Mouse (Mus musculus): ENCODE data around the gene 9230110F15Rik. TPM values are rescaled to one million over a fixed set of nuclear protein-coding genes. Genes with fewer than 3 reads are reported as not detected.
"Not testable (repeated sequence)": the region's sequence is repeated elsewhere in the genome, so short reads cannot be mapped to it uniquely, and the experiment has no call there.

Gene 9230110F15Rik
- total RNA-seq (2014; rRNA removed) (not detected in 2 replicates), polyA plus RNA-seq (2015; fragmentation: Nextera tagmentation; extraction: Ambion mirVana) (not detected in 2 replicates)

DNA sequence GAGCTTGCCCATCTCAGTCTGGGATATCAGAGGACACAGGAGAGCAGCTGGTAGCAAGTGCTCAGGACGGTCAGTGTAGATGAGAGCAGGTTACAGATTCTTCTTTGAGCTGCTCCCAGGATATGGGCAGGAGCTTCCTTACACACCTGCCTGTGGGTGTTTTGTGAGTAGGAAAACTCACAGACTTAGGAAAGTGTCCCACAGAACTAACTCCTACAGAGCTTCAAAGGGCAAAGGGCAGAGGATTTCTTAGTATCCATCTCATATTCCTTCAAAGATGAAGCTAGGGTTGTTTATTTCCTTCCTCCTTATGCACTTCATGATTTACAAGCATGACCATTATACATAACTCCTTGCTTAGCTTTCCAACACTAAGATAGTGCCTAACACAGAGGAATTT, at the start of gene 9230110F15Rik:
Gene 9230110F15Rik, minus strand, starts transcription at position 101 of the 400 bp plus-strand sequence.
- Histone ChIP-seq H3K4me2 (ENCODE audit: low read depth) (no peak within 1 kb of the TSS), H3K9me3 (ENCODE audit: low read length) (no peaks in the 10 kb centered on the region), H3K4me3 (ENCODE audit: low read depth, low read length) (no peak within 1 kb of the TSS), H3K36me3 (ENCODE audit: insufficient read depth) (no peaks in the 10 kb centered on the region), H3K4me1 (ENCODE audit: insufficient read depth) (no peaks in the 10 kb centered on the region), H3K9ac (no peak within 1 kb of the TSS), H3K27me3 (ENCODE audit: insufficient read depth, low read length) (no peaks in the 10 kb centered on the region), H3K27ac (ENCODE audit: low read depth, low read length) (no peak within 1 kb of the TSS)
- WGBS: 79% methylated on average over 1 of the region's 1 CpGs
- DNase-seq (no peak), ATAC-seq (no peak)
- TF ChIP-seq CTCF (IDR thresholded peaks at IDR 0.05; ENCODE audit: low read depth): no peak

DNA sequence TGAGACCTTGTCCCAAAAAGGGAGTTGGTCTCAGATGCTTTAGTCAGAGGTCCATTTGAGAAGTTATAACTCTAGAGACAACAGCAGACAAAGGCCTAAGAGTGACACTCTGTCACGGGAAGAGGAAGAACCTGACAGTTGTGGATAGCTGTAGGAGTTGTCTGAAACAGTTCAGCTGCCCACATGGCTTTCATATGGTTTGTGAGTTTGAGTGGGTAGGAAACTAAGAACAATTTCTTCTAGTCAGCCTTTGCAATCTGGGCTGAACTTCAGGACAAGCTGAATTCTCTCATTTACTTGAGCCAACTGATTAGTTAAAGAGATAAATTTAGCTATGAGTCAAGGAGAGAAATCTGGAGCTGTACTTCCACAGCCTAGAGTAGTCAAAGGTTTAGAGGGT, 49.2 kb upstream of the 9230110F15Rik start:
- not testable (repeated sequence) for H3K36me3 ChIP-seq (ENCODE audit: insufficient read depth); DNase-seq; H3K27ac ChIP-seq (ENCODE audit: low read depth, low read length); ATAC-seq; H3K4me3 ChIP-seq (ENCODE audit: low read depth, low read length); H3K9ac ChIP-seq; H3K4me2 ChIP-seq (ENCODE audit: low read depth); H3K4me1 ChIP-seq (ENCODE audit: insufficient read depth); H3K9me3 ChIP-seq (ENCODE audit: low read length); H3K27me3 ChIP-seq (ENCODE audit: insufficient read depth, low read length)
- WGBS: 60% methylated on average over 1 of the region's 1 CpGs

DNA sequence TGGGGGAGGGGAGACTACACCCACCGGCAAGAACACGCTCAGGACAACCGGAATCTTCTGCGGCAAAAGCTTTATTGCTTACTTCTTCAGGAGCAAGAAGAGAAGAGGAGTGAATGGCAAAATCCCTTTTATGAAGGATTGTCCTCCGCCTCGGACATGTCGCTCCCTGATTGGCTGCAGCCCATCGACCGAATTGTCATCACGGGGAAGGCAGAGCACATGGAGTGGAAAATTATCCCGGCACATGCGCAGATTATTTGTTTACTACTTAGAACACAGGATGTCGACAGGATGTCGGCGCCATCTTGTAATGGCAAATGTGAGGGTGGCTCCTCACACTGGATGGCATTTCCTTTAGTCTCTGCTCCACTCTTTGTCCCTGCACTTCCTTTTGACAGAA, 26.1 kb downstream of the 9230110F15Rik start:
- not testable (repeated sequence) for H3K4me3 ChIP-seq (ENCODE audit: low read depth, low read length); H3K4me1 ChIP-seq (ENCODE audit: insufficient read depth); DNase-seq; H3K27me3 ChIP-seq (ENCODE audit: insufficient read depth, low read length); H3K9me3 ChIP-seq (ENCODE audit: low read length); ATAC-seq; H3K4me2 ChIP-seq (ENCODE audit: low read depth); H3K9ac ChIP-seq; H3K27ac ChIP-seq (ENCODE audit: low read depth, low read length); H3K36me3 ChIP-seq (ENCODE audit: insufficient read depth)
- WGBS: 95% methylated on average over 15 of the region's 15 CpGs

DNA sequence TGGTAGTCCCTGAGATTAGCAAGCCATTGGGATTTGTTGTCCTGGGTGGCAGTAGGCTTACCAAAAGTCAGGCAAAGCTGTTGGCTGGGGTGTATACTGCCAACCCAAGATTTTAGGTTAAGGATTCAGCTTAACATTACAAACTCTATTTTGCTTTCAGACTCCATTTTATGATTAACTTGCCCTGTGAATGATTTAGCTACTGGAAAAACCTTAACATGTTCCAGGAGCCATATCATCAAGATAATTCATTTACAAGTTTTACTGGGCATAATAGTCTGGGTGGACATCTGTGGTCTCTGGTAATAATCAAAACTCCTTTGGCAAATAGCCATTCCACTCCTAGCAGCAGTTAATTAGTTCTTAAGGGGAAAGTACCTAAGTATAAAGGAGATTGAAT, 45.8 kb downstream of the 9230110F15Rik start:
- TF ChIP-seq CTCF (IDR thresholded peaks at IDR 0.05; ENCODE audit: low read depth): no peak
- Histone ChIP-seq H3K9ac (no peak overlapping the region), H3K36me3 (ENCODE audit: insufficient read depth) (no peaks in the 10 kb centered on the region), H3K9me3 (ENCODE audit: low read length) (peaks cover 15% of the 10 kb centered on the region; the same call in 1 of the 2 replicates), H3K27ac (ENCODE audit: low read depth, low read length) (no peak overlapping the region), H3K4me3 (ENCODE audit: low read depth, low read length) (no peak overlapping the region), H3K27me3 (ENCODE audit: insufficient read depth, low read length) (no peaks in the 10 kb centered on the region), H3K4me2 (ENCODE audit: low read depth) (no peak overlapping the region), H3K4me1 (ENCODE audit: insufficient read depth) (no peaks in the 10 kb centered on the region)
- DNase-seq (no peak), ATAC-seq (no peak)

DNA sequence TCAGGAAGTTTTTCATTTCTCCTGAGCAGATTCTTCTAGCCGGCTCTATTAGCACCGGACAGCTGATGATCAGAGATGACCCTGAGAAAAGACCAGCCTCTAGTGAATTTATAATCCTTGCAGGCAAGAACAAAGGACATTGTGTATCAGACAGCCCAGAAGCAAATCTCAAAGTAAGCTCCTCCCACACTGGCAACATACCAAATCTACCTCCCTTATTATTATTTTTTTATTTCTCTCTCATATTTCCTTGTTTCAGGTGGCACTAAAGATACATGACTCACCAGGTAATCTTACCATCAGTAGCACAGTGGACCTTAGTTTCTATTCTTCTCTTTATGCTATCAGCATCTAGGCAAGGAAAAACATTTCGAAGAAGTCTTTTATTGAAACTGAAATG, 53.9 kb downstream of the 9230110F15Rik start, which contains the start of the genes Gm27235 and D730048I06Rik:
Gene Gm27235, minus strand, starts transcription at position 101 of the 400 bp plus-strand sequence.
Gene D730048I06Rik, minus strand, starts transcription at position 112 of the 400 bp plus-strand sequence.
- Histone ChIP-seq H3K27ac (ENCODE audit: low read depth, low read length) (no peak within 1 kb of the TSS), H3K4me1 (ENCODE audit: insufficient read depth) (no peaks in the 10 kb centered on the region), H3K27me3 (ENCODE audit: insufficient read depth, low read length) (no peaks in the 10 kb centered on the region), H3K4me3 (ENCODE audit: low read depth, low read length) (no peak within 1 kb of the TSS), H3K4me2 (ENCODE audit: low read depth) (no peak within 1 kb of the TSS), H3K9me3 (ENCODE audit: low read length) (no peaks in the 10 kb centered on the region; the same call in 1 of the 2 replicates), H3K9ac (no peak within 1 kb of the TSS), H3K36me3 (ENCODE audit: insufficient read depth) (no peaks in the 10 kb centered on the region)
- WGBS: 92% methylated on average over 3 of the region's 3 CpGs
- ATAC-seq: no peak
- no peak for DNase-seq
- no peak for TF ChIP-seq CTCF (IDR thresholded peaks at IDR 0.05; ENCODE audit: low read depth)

Other genes with a start within 250 kb of the 9230110F15Rik start
- not detected in 2 replicates for gene Pate4, start 232.2 kb downstream of the 9230110F15Rik start, total RNA-seq (2014; rRNA removed)
- gene Pate4, start 232.2 kb downstream of the 9230110F15Rik start, polyA plus RNA-seq (2015; fragmentation: Nextera tagmentation; extraction: Ambion mirVana): not detected in 2 replicates
- gene Pate3, start 195.9 kb downstream of the 9230110F15Rik start, total RNA-seq (2014; rRNA removed): not detected in 2 replicates
- not detected in 2 replicates for gene Pate3, start 195.9 kb downstream of the 9230110F15Rik start, polyA plus RNA-seq (2015; fragmentation: Nextera tagmentation; extraction: Ambion mirVana)
- not detected in 2 replicates for gene Pate1, start 156.8 kb downstream of the 9230110F15Rik start, total RNA-seq (2014; rRNA removed)
- not detected in 2 replicates for gene Pate1, start 156.8 kb downstream of the 9230110F15Rik start, polyA plus RNA-seq (2015; fragmentation: Nextera tagmentation; extraction: Ambion mirVana)
- not detected in 2 replicates for gene Gm17677, start 103.1 kb downstream of the 9230110F15Rik start, total RNA-seq (2014; rRNA removed)
- gene Gm17677, start 103.1 kb downstream of the 9230110F15Rik start, polyA plus RNA-seq (2015; fragmentation: Nextera tagmentation; extraction: Ambion mirVana): not detected in 2 replicates
- not detected in 2 replicates for gene Gm17727, start 66.0 kb downstream of the 9230110F15Rik start, total RNA-seq (2014; rRNA removed)
- gene Gm17727, start 66.0 kb downstream of the 9230110F15Rik start, polyA plus RNA-seq (2015; fragmentation: Nextera tagmentation; extraction: Ambion mirVana): not detected in 2 replicates
- gene Gm27235, start 54.0 kb downstream of the 9230110F15Rik start, total RNA-seq (2014; rRNA removed): not detected in 2 replicates
- gene Gm27235, start 54.0 kb downstream of the 9230110F15Rik start, polyA plus RNA-seq (2015; fragmentation: Nextera tagmentation; extraction: Ambion mirVana): not detected in 2 replicates
- not detected in 2 replicates for gene D730048I06Rik, start 54.0 kb downstream of the 9230110F15Rik start, total RNA-seq (2014; rRNA removed)
- gene D730048I06Rik, start 54.0 kb downstream of the 9230110F15Rik start, polyA plus RNA-seq (2015; fragmentation: Nextera tagmentation; extraction: Ambion mirVana): not detected in 2 replicates
- not detected in 2 replicates for gene 9230113P08Rik, start 64.3 kb upstream of the 9230110F15Rik start, total RNA-seq (2014; rRNA removed)
- gene 9230113P08Rik, start 64.3 kb upstream of the 9230110F15Rik start, polyA plus RNA-seq (2015; fragmentation: Nextera tagmentation; extraction: Ambion mirVana): not detected in 2 replicates

Data from forebrain, postnatal 0 days (tissue).